Mouse (Mus musculus): ENCODE data around the gene Pqlc2. TPM values are rescaled to one million over a fixed set of nuclear protein-coding genes. Genes with fewer than 3 reads are reported as not detected.

Gene Pqlc2
- polyA plus RNA-seq (2016; fragmentation: Nextera tagmentation; extraction: Ambion mirVana): 15.0 and 16.3 TPM in 2 replicates

DNA sequence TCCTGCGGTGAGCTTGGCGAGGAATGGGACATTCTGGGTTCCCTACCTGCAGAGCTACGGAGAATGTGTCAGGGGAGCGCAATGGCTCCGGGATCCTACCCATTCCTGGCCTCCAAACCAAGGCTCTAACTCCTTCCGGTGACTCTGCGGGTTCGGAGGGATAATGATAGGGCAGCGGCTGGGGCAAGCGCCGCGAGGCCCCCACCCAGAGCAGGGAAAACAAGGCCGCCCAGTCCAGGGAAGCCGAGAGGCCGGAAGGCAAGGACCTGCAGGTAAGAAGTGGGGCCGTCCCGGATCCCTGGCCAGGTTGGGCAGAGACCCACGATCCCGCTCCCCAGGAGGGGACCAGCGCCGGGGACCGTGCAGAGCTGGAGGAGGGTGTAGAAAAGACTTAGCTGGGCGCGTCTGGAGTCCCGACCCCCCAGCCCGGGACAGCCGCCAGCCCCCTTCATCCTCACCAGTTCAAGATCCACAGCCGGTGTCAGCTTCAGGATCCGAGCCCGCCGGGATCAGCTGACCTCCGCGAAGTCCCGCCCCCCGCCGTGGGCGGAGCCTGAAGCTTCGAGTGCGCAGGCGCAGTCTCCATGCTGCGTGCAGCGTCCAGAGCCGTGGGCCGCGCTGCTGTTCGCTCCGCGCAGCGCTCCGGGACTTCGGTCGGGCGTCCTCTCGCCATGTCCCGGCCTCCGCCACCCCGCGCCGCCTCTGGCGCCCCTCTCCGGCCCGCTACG lies at the start of gene Pqlc2, which contains the start of gene Akr7a5:
Gene Pqlc2, minus strand, starts transcription at position 538 of the 728 bp plus-strand sequence.
Gene Akr7a5, plus strand, starts transcription at position 574 of the 728 bp plus-strand sequence.
- H3K4me3 ChIP-seq: peak within 1 kb of the TSS; percentile 93
- under 1% methylated on average over 63 of the region's 63 CpGs for whole genome bisulfite sequencing
- H3K4me1 ChIP-seq (replicated peaks): peaks cover 28% of the 10 kb centered on the region
- H3K9me3 ChIP-seq: no peaks in the 10 kb centered on the region
- H3K27ac ChIP-seq: peak within 1 kb of the TSS; percentile 93
- peak; percentile 98 for DNase-seq (ENCODE audit: low spot score)
- peaks cover 26% of the 10 kb centered on the region for H3K36me3 ChIP-seq
- H3K27me3 ChIP-seq (ENCODE audit: insufficient read depth, poor library complexity, severe bottlenecking): peaks cover 23% of the 10 kb centered on the region

DNA sequence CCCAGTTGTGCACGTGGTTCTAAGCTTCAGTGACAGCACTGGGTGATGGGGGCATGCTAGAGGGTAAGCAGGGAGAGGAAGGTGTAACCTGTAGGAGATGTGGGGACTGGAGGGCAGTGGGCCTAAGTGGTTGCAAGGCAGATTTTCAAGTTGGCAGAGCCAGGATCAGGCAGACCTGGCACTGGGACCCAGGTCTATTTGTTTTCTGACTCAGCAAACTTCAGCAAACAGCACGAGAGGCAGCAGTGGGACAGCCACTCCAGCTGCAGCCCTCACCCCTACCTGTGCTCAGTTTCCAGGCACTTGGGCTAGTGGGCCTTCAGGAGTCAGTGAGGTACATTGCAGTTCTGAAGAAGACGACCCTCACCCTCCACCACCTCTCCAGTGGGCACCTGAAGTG lies 46.7 kb upstream of the Pqlc2 start:
- no peak for DNase-seq (ENCODE audit: low spot score)
- Histone ChIP-seq H3K4me1 (replicated peaks) (peaks cover 9% of the 10 kb centered on the region), H3K36me3 (peaks cover 81% of the 10 kb centered on the region), H3K4me3 (no peak overlapping the region), H3K27me3 (ENCODE audit: insufficient read depth, poor library complexity, severe bottlenecking) (no peaks in the 10 kb centered on the region), H3K9me3 (no peaks in the 10 kb centered on the region), H3K27ac (no peak overlapping the region)
- 94% methylated on average over 3 of the region's 3 CpGs for WGBS

- peaks cover 23% of the 10 kb centered on the region for H3K4me1 ChIP-seq (replicated peaks)
- H3K27ac ChIP-seq: peak overlapping the region; percentile 99
- no peak for DNase-seq (ENCODE audit: low spot score)
- under 1% methylated on average over 7 of the region's 7 CpGs for WGBS
- peaks cover 64% of the 10 kb centered on the region for H3K36me3 ChIP-seq
- no peaks in the 10 kb centered on the region for H3K9me3 ChIP-seq
- no peaks in the 10 kb centered on the region for H3K27me3 ChIP-seq (ENCODE audit: insufficient read depth, poor library complexity, severe bottlenecking)
- peak overlapping the region; percentile 81 for H3K4me3 ChIP-seq
These were observed 42.3 kb upstream of the Pqlc2 start for GRCm38 (mm10) chr4:139352832-139353231.

- no peaks in the 10 kb centered on the region for H3K27me3 ChIP-seq (ENCODE audit: insufficient read depth, poor library complexity, severe bottlenecking)
These were observed 41.6 kb upstream of the Pqlc2 start, which contains the start of the genes Mrto4, Emc1 and Ubr4 for GRCm38 (mm10) chr4:139351931-139352711. Mrto4 (minus strand) TSS chr4:139352576. Emc1 (plus strand) TSS chr4:139352587. Ubr4 (plus strand) TSS chr4:139352609.

DNA sequence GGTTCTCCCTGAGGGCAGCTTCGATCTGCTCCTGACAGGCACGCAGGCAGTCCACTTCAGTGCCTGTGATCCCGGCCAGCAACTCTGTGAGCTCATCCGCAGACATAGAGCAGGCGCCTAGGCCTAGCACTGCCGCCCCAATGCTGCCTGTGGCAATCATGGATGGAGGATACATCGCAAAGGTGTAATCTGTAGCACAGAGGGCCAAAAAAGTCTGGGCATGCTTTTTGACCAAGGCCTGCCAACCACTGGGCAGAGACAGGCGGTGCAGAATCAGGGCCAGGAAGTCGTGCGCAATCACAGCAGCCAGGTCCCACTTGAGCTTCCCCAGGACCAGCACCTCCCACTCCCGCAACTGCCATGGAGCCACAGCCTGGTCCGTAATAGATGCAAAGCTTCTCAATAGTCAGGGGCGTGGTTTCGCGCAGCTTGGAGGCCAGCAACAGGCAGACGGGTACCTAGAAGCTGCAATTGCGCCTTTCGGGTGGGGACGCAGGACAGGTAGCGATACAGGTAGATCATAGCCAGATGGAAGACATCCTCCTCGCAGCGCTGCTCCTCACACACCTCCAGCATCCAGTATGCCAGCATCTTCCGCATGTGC lies 35.0 kb upstream of the Pqlc2 start:
- no peak overlapping the region for H3K4me3 ChIP-seq
- H3K36me3 ChIP-seq: peaks cover 60% of the 10 kb centered on the region
- no peak overlapping the region for H3K27ac ChIP-seq
- no peaks in the 10 kb centered on the region for H3K27me3 ChIP-seq (ENCODE audit: insufficient read depth, poor library complexity, severe bottlenecking)
- no peak for DNase-seq (ENCODE audit: low spot score)
- 74% methylated on average over 23 of the region's 23 CpGs for WGBS
- peaks cover 3% of the 10 kb centered on the region for H3K4me1 ChIP-seq (replicated peaks)
- no peaks in the 10 kb centered on the region for H3K9me3 ChIP-seq

More at GRCm38 (mm10) chr4:139351931-139352711, 41.6 kb upstream of the Pqlc2 start, which contains the start of the genes Mrto4, Emc1 and Ubr4:
- Histone ChIP-seq H3K4me3 (peak within 1 kb of the TSS; percentile 81), H3K9me3 (no peaks in the 10 kb centered on the region), H3K4me1 (replicated peaks) (peaks cover 23% of the 10 kb centered on the region), H3K27ac (peak within 1 kb of the TSS; percentile 99), H3K36me3 (peaks cover 64% of the 10 kb centered on the region)
- under 1% methylated on average over 64 of the region's 64 CpGs for WGBS
- peak; percentile 88 for DNase-seq (ENCODE audit: low spot score)

DNA sequence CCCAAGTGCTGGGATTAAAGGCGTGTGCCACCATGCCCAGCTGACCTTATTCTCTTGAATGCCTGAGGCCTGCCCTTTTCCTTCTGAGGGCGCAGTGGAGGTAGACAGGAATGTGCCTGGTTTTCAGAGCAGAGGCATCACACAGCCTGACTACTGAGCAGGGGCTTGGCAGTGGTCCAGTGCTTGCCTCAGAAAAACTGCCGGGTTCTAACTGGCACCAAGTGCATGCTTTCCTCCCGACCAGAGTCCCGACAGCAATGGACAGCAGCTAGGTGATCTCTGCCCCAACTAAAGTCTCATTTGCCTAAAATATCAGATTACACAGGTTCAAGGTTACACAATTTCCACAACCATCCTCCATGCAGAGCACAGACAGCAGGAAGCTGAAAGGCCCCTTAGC lies 33.2 kb upstream of the Pqlc2 start:
- no peak overlapping the region for H3K27ac ChIP-seq
- DNase-seq (ENCODE audit: low spot score): no peak
- H3K36me3 ChIP-seq: peaks cover 44% of the 10 kb centered on the region
- no peaks in the 10 kb centered on the region for H3K27me3 ChIP-seq (ENCODE audit: insufficient read depth, poor library complexity, severe bottlenecking)
- 83% methylated on average over 5 of the region's 5 CpGs for WGBS
- H3K4me1 ChIP-seq (replicated peaks): no peaks in the 10 kb centered on the region
- H3K9me3 ChIP-seq: no peaks in the 10 kb centered on the region
- H3K4me3 ChIP-seq: no peak overlapping the region

GRCm38 (mm10) chr4:139341556-139342233 lies 31.2 kb upstream of the Pqlc2 start:
- no peak for DNase-seq (ENCODE audit: low spot score)
- H3K27me3 ChIP-seq (ENCODE audit: insufficient read depth, poor library complexity, severe bottlenecking): peaks cover 18% of the 10 kb centered on the region; the same call in 1 of the 2 replicates
- no peak overlapping the region for H3K27ac ChIP-seq
- H3K9me3 ChIP-seq: no peaks in the 10 kb centered on the region
- H3K4me1 ChIP-seq (replicated peaks): peaks cover 5% of the 10 kb centered on the region
- WGBS: 79% methylated on average over 7 of the region's 7 CpGs
- H3K36me3 ChIP-seq: peaks cover 23% of the 10 kb centered on the region
- no peak overlapping the region for H3K4me3 ChIP-seq

DNA sequence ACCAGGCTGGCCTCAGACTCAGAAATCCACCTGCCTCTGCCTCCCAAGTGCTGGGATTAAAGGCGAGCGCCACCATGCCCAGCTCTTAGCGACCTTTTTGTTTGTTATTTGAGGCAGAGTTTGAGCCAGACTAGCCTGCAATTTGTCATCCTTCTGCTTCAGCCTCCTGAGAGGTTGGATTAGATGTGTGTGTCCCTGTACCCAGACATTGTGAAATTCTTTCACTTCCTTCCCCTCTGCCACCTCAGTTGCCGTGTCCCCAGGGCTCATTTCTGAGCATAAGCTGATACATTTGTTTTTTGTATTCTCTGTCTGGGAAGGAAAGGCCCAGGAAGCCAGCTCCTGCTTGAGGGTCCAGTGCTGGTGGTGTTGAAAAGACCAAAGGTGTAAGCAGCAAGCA lies 30.3 kb upstream of the Pqlc2 start:
- H3K4me3 ChIP-seq: no peak overlapping the region
- DNase-seq (ENCODE audit: low spot score): no peak
- WGBS: 85% methylated on average over 4 of the region's 4 CpGs
- peaks cover 19% of the 10 kb centered on the region; the same call in 1 of the 2 replicates for H3K27me3 ChIP-seq (ENCODE audit: insufficient read depth, poor library complexity, severe bottlenecking)
- H3K9me3 ChIP-seq: no peaks in the 10 kb centered on the region
- H3K36me3 ChIP-seq: peaks cover 15% of the 10 kb centered on the region
- no peak overlapping the region for H3K27ac ChIP-seq
- H3K4me1 ChIP-seq (replicated peaks): peaks cover 5% of the 10 kb centered on the region

DNA sequence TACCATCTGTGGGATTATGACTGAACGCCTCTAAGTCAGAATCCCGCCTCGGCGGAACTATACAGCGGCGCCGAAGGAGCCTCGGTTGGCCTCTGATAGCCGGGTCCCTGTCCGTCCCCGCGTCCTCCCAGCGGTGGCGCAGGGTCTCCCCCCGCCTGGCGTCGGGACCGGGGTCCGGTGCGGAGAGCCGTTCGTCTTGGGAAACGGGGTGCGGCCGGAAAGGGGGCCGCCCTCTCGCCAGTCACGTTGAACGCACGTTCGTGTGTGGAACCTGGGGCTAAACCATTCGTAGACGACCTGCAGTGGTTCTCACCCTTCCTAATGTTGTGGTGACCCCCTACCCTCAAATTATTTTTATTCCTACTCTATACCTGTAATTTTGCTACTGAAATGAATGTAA lies 27.6 kb upstream of the Pqlc2 start:
- WGBS: 55% methylated on average over 33 of the region's 33 CpGs

DNA sequence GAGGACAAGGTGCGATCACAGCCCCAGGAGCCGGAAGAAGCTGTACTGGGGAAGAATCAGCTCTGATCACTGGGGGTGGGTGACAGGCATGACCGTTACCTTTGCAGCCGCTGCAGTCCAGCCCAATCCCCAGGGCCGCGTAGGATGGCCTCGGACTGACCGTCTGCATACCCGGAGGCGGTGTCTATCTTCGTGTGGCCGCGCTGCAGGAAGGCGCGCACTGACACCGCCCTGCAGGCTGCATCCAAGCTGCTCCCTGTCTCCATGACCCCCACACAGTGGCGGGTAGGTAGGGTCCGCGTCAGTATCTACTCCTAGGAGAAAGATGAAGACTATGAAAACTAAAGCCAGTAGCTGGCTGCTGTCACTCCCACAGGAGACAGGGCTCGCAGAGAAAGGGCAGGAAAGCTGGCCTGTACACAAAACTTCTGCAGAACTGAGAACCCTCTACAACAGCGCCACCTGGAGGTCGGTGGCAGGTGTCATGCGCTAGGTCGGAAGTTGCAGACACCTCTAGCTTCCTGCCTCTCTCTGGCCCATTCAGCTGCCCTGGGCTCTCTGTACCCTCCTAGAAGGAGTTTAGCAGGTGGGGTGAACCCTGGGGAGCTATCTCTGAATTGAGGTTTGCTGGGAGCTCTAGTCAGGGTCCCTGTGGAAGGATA lies 26.4 kb upstream of the Pqlc2 start:
- Histone ChIP-seq H3K27ac (peak overlapping the region; percentile 57; the same call in 1 of the 2 replicates), H3K9me3 (no peaks in the 10 kb centered on the region), H3K36me3 (no peaks in the 10 kb centered on the region), H3K4me1 (replicated peaks) (peaks cover 5% of the 10 kb centered on the region), H3K4me3 (peak overlapping the region; percentile 38), H3K27me3 (ENCODE audit: insufficient read depth, poor library complexity, severe bottlenecking) (peaks cover 19% of the 10 kb centered on the region; the same call in 1 of the 2 replicates)
- peak; percentile 79 for DNase-seq (ENCODE audit: low spot score)
- 24% methylated on average over 24 of the region's 24 CpGs for WGBS

More for the DNA sequence above, 27.6 kb upstream of the Pqlc2 start:
- peaks cover 5% of the 10 kb centered on the region for H3K4me1 ChIP-seq (replicated peaks)
- no peaks in the 10 kb centered on the region for H3K36me3 ChIP-seq
- H3K4me3 ChIP-seq: no peak overlapping the region
- H3K27ac ChIP-seq: no peak overlapping the region
- peaks cover 19% of the 10 kb centered on the region; the same call in 1 of the 2 replicates for H3K27me3 ChIP-seq (ENCODE audit: insufficient read depth, poor library complexity, severe bottlenecking)
- DNase-seq (ENCODE audit: low spot score): no peak
- H3K9me3 ChIP-seq: no peaks in the 10 kb centered on the region

GRCm38 (mm10) chr4:139335507-139335906 lies 25.0 kb upstream of the Pqlc2 start:
- DNase-seq (ENCODE audit: low spot score): no peak
- H3K27me3 ChIP-seq (ENCODE audit: insufficient read depth, poor library complexity, severe bottlenecking): peaks cover 27% of the 10 kb centered on the region; the same call in 1 of the 2 replicates
- no peak overlapping the region for H3K27ac ChIP-seq
- peaks cover 11% of the 10 kb centered on the region for H3K4me1 ChIP-seq (replicated peaks)
- no peaks in the 10 kb centered on the region for H3K9me3 ChIP-seq
- no peak overlapping the region for H3K4me3 ChIP-seq
- 71% methylated on average over 7 of the region's 7 CpGs for WGBS
- no peaks in the 10 kb centered on the region for H3K36me3 ChIP-seq
